Mouse (Mus musculus) 3134 (cell line): Measurements from ENCODE around the gene Maco1.

Source experiments
- DNase-seq: peaks from one replicate; pipeline ENCODE4 v3.0.0-alpha.2; 2011; ENCODE audit warnings: low spot score; ENCODE audit not compliant: insufficient read length; ENCODE audit errors: extremely low read depth

Gene Maco1

GRCm38 (mm10) chr4:134754371-134754770, 98.8 kb downstream of the Maco1 start:
- no peak for DNase-seq

GRCm38 (mm10) chr4:134753516-134754261, 99.5 kb downstream of the Maco1 start:
- no peak for DNase-seq

GRCm38 (mm10) chr4:134752911-134753426, 100.2 kb downstream of the Maco1 start:
- DNase-seq: no peak
